ENCODE assay signal across 8 mouse cellular contexts in genomic region chr1:191981426-191982102, GRCm38 (mm10). TPM values are rescaled to one million over a fixed set of nuclear protein-coding genes. Genes with fewer than 3 reads are reported as not detected.
DNase-seq lines count a peak whose midpoint lies in the region; ATAC-seq and TF ChIP-seq lines count a peak whose summit lies in the region.

No protein-coding gene starts in this region.

- H3K36me3 ChIP-seq in heart, adult 2 months (ENCODE audit: control insufficient read depth, insufficient read depth, low read length): no peaks in the 10 kb centered on the region
- H3K36me3 ChIP-seq in embryonic facial prominence, embryonic 10.5 days (replicated peaks): no peaks in the 10 kb centered on the region
- no peaks in the 10 kb centered on the region for H3K36me3 ChIP-seq in hindbrain, embryonic 11.5 days (ENCODE audit: control insufficient read depth, insufficient read depth, low read length)
- no peaks in the 10 kb centered on the region for H3K36me3 ChIP-seq in stomach, embryonic 16.5 days (ENCODE audit: control insufficient read depth, insufficient read depth, low read length)

- H3K79me2 ChIP-seq in heart, adult 2 months (replicated peaks; ENCODE audit: control insufficient read depth, insufficient read depth, low read length): no peaks in the 10 kb centered on the region

- intact Hi-C loops in heart, adult 2 months (cut with DNase I): no loop called here

- 14% methylated on average over 6 of the region's 6 CpGs for WGBS in heart, adult 2 months
- 40% methylated on average over 6 of the region's 6 CpGs for WGBS in embryonic facial prominence, embryonic 10.5 days
- WGBS in hindbrain, embryonic 11.5 days: 37% methylated on average over 6 of the region's 6 CpGs
- WGBS in stomach, embryonic 16.5 days: 36% methylated on average over 6 of the region's 6 CpGs

- H3K4me3 ChIP-seq in heart, adult 2 months: no peak overlapping the region
- H3K4me3 ChIP-seq in embryonic facial prominence, embryonic 10.5 days: no peak overlapping the region
- H3K4me3 ChIP-seq in hindbrain, embryonic 11.5 days (ENCODE audit: low read depth, low read length): no peak overlapping the region
- H3K4me3 ChIP-seq in stomach, embryonic 16.5 days (replicated peaks; ENCODE audit: low read length): no peak overlapping the region

- TF ChIP-seq POLR2A in heart, adult 2 months (IDR thresholded peaks at IDR 0.05; ENCODE audit: insufficient read depth, low read depth, low read length): no peak

- DNase-seq in heart, adult 2 months: peak; percentile 40 to 49
- no peak for DNase-seq in heart, adult 9 months (ENCODE audit: low spot score in 2 of 2)
- peak; percentile 28 for DNase-seq in embryonic facial prominence, embryonic 10.5 days (ENCODE audit: low spot score)
- peak; percentile 28 for DNase-seq in hindbrain, embryonic 11.5 days (ENCODE audit: low spot score)
- peak; percentile 37 for DNase-seq in lung, postnatal 36 days
- DNase-seq in cerebellum, adult 11 months: no peak
- DNase-seq in frontal cortex, postnatal 36 days (ENCODE audit: low spot score in 2 of 2): no peak

- no peak overlapping the region for H3K27ac ChIP-seq in heart, adult 2 months
- peak overlapping the region; percentile 68 for H3K27ac ChIP-seq in embryonic facial prominence, embryonic 10.5 days (replicated peaks)
- no peak overlapping the region for H3K27ac ChIP-seq in hindbrain, embryonic 11.5 days (ENCODE audit: low read depth, low read length)
- no peak overlapping the region for H3K27ac ChIP-seq in stomach, embryonic 16.5 days (ENCODE audit: low read length)

- no peak overlapping the region for H3K9ac ChIP-seq in heart, adult 2 months (ENCODE audit: low read depth, low read length)
- no peak overlapping the region for H3K9ac ChIP-seq in hindbrain, embryonic 11.5 days (ENCODE audit: low read depth, low read length)
- H3K9ac ChIP-seq in stomach, embryonic 16.5 days (ENCODE audit: low read length): no peak overlapping the region

- peak; percentile 74 for ATAC-seq in hindbrain, embryonic 11.5 days (ENCODE audit: low FRiP score)
- ATAC-seq in stomach, embryonic 16.5 days (ENCODE audit: insufficient read depth, low FRiP score): peak; percentile 70; the same call in 1 of the 2 replicates

- no peaks in the 10 kb centered on the region for H3K4me1 ChIP-seq in heart, adult 2 months (ENCODE audit: control insufficient read depth, insufficient read depth, low read length)
- H3K4me1 ChIP-seq in embryonic facial prominence, embryonic 10.5 days: peaks cover 30% of the 10 kb centered on the region
- H3K4me1 ChIP-seq in hindbrain, embryonic 11.5 days (replicated peaks; ENCODE audit: control insufficient read depth, insufficient read depth, low read length): no peaks in the 10 kb centered on the region
- H3K4me1 ChIP-seq in stomach, embryonic 16.5 days (ENCODE audit: control insufficient read depth, insufficient read depth, low read length): peaks cover 6% of the 10 kb centered on the region; the same call in 1 of the 2 replicates

- H3K9me3 ChIP-seq in embryonic facial prominence, embryonic 10.5 days: no peaks in the 10 kb centered on the region
- H3K9me3 ChIP-seq in hindbrain, embryonic 11.5 days (ENCODE audit: control insufficient read depth, low read length): no peaks in the 10 kb centered on the region
- no peaks in the 10 kb centered on the region for H3K9me3 ChIP-seq in stomach, embryonic 16.5 days (replicated peaks; ENCODE audit: control insufficient read depth, low read length)

- H3K27me3 ChIP-seq in heart, adult 2 months (ENCODE audit: control insufficient read depth, insufficient read depth, low read length): no peaks in the 10 kb centered on the region
- peaks cover 15% of the 10 kb centered on the region; the same call in 1 of the 2 replicates for H3K27me3 ChIP-seq in embryonic facial prominence, embryonic 10.5 days (replicated peaks; ENCODE audit: low read depth, poor library complexity, severe bottlenecking)
- no peaks in the 10 kb centered on the region for H3K27me3 ChIP-seq in hindbrain, embryonic 11.5 days (ENCODE audit: control insufficient read depth, insufficient read depth, low read length)
- 0 out of 2 replicates have a peak, but pooled peaks cover 3% of the 10 kb centered on the region for H3K27me3 ChIP-seq in stomach, embryonic 16.5 days (ENCODE audit: control insufficient read depth, insufficient read depth, low read length)

- no peak overlapping the region for H3K4me2 ChIP-seq in hindbrain, embryonic 11.5 days (replicated peaks; ENCODE audit: low read depth, low read length)
- H3K4me2 ChIP-seq in stomach, embryonic 16.5 days (ENCODE audit: low read depth, low read length): no peak overlapping the region

- TF ChIP-seq CTCF in heart, adult 2 months (IDR thresholded peaks at IDR 0.05): no peak

- TF ChIP-seq EP300 in heart, adult 2 months (IDR thresholded peaks at IDR 0.05; ENCODE audit: insufficient read depth, low read depth, low read length): no peak

RNA-seq across cellular contexts. Expression of gene Rd3, which starts 4.4 kb away (rescaled TPM):
- total RNA-seq in heart, adult 2 months (2021): under 1 TPM; 0.18 to 0.23 TPM
- polyA plus RNA-seq in heart, adult 2 months (2012; rRNA removed): 0.47 and 0.49 TPM in 2 replicates
- 0.75 and 1.7 TPM in 2 replicates for polyA plus RNA-seq in embryonic facial prominence, embryonic 10.5 days (2016; fragmentation: Nextera tagmentation; extraction: Ambion mirVana)
- polyA plus RNA-seq in hindbrain, embryonic 11.5 days (2014; fragmentation: Nextera tagmentation; extraction: Ambion mirVana): 2.1 and 3.8 TPM in 2 replicates
- polyA plus RNA-seq in stomach, embryonic 16.5 days (2015; fragmentation: Nextera tagmentation; extraction: Ambion mirVana): 0.19 and 0.25 TPM in 2 replicates

Comparison
In these comparisons a context has a peak if more than half of its experiments do, and no peak if none do; other contexts are left out.
1. DNase-seq: peak in heart, adult 2 months (2 of 2), embryonic facial prominence, embryonic 10.5 days (single experiment), hindbrain, embryonic 11.5 days (single experiment) and lung, postnatal 36 days (single experiment); none in heart, adult 9 months (0 of 2), cerebellum, adult 11 months (single experiment) and frontal cortex, postnatal 36 days (0 of 2).